Mouse (Mus musculus) limb, embryonic 15.5 days (tissue): ENCODE results near the gene Efcab9. TPM values are rescaled to one million over a fixed set of nuclear protein-coding genes. Genes with fewer than 3 reads are reported as not detected.
A peak's percentile ranks its signal among the peaks of the same experiment; 100 is the strongest.

Experiments
- ATAC-seq: fragments of 200-750 bp; cut with Nextera tagmentation; 2 replicates; pipeline ENCODE4 v1.8.0; 2017; ENCODE audit warnings: low read depth, moderate TSS enrichment; ENCODE audit not compliant: insufficient number of reproducible peaks, low FRiP score, low TSS enrichment
- H3K27ac ChIP-seq: fragments of 300-500 bp; sonication (generic); 2 replicates; pipeline ENCODE4 v1.5.1; 2015; ENCODE audit warnings: moderate library complexity, mild to moderate bottlenecking, inconsistent platforms
- H3K27me3 ChIP-seq: fragments of 300-500 bp; sonication (generic); 2 replicates; pipeline ENCODE4 v1.6.1; 2015; ENCODE audit warnings: inconsistent platforms
- H3K36me3 ChIP-seq: fragments of 300-500 bp; sonication (generic); 2 replicates; pipeline ENCODE4 v1.6.1; 2015; ENCODE audit warnings: inconsistent platforms
- H3K4me1 ChIP-seq: fragments of 300-500 bp; sonication (generic); 2 replicates; pipeline ENCODE4 v1.6.1; 2015; ENCODE audit warnings: inconsistent platforms
- H3K4me2 ChIP-seq: fragments of 300-500 bp; sonication (generic); 2 replicates; pipeline ENCODE4 v1.6.1; 2015; ENCODE audit warnings: mild to moderate bottlenecking, inconsistent platforms
- H3K4me3 ChIP-seq: fragments of 300-500 bp; sonication (generic); 2 replicates; pipeline ENCODE4 v1.5.1; 2015; ENCODE audit warnings: mild to moderate bottlenecking, inconsistent platforms
- H3K9ac ChIP-seq: fragments of 300-500 bp; sonication (generic); 2 replicates; pipeline ENCODE4 v1.6.1; 2015; ENCODE audit warnings: inconsistent platforms
- H3K9me3 ChIP-seq: fragments of 300-500 bp; sonication (generic); 2 replicates; pipeline ENCODE4 v1.6.1; 2016; ENCODE audit warnings: inconsistent platforms
- WGBS: fragments of 180-500 bp; shearing (Covaris S2); methylation state at CpG from one replicate; pipeline ENCODE4 v1.1.7; 2015; 5-methylcytosine and 5-hydroxymethylcytosine counted together
- polyA plus RNA-seq: library from polyadenylated mRNA; unstranded; fragments of >200 nt; fragmentation: Nextera tagmentation; extraction: Ambion mirVana; gene quantifications from 2 replicates; pipeline ENCODE4 v1.2.1, GENCODE M21; 2015

Gene Efcab9
- polyA plus RNA-seq, 1 experiment from 2014 or later = not detected

- Histone ChIP-seq H3K27me3 (no peaks in the 10 kb centered on the region), H3K4me1 (peaks cover 21% of the 10 kb centered on the region), H3K9ac (no peak overlapping the region), H3K27ac (no peak overlapping the region), H3K4me3 (no peak overlapping the region), H3K9me3 (no peaks in the 10 kb centered on the region), H3K36me3 (no peaks in the 10 kb centered on the region), H3K4me2 (no peak overlapping the region)
- 93% methylated on average over 5 of the region's 5 CpGs for WGBS
- ATAC-seq = no peak
Measured at GRCm38 (mm10) chr11:32544497-32544896, 12.6 kb upstream of the Efcab9 start.

- no peaks in the 10 kb centered on the region for H3K36me3 ChIP-seq
- no peaks in the 10 kb centered on the region for H3K9me3 ChIP-seq
- no peak overlapping the region for H3K27ac ChIP-seq
- no peaks in the 10 kb centered on the region for H3K27me3 ChIP-seq
- H3K9ac ChIP-seq = no peak overlapping the region
- no peak overlapping the region for H3K4me2 ChIP-seq
- no peak overlapping the region for H3K4me3 ChIP-seq
- no peak for ATAC-seq
- WGBS = 78% methylated on average over 6 of the region's 6 CpGs
- H3K4me1 ChIP-seq = peaks cover 16% of the 10 kb centered on the region
Measured at GRCm38 (mm10) chr11:32544041-32544440, 12.2 kb upstream of the Efcab9 start.

GRCm38 (mm10) chr11:32542687-32543411, 11.0 kb upstream of the Efcab9 start:
- Histone ChIP-seq H3K4me1 (peaks cover 14% of the 10 kb centered on the region), H3K27me3 (no peaks in the 10 kb centered on the region), H3K4me2 (no peak overlapping the region), H3K4me3 (no peak overlapping the region), H3K27ac (no peak overlapping the region; the same call in 1 of the 2 replicates), H3K36me3 (no peaks in the 10 kb centered on the region), H3K9ac (no peak overlapping the region), H3K9me3 (no peaks in the 10 kb centered on the region)
- WGBS = 42% methylated on average over 3 of the region's 3 CpGs
- ATAC-seq = no peak

- no peak for ATAC-seq
- H3K9ac ChIP-seq = no peak overlapping the region
- H3K27ac ChIP-seq = no peak overlapping the region; the same call in 1 of the 2 replicates
- H3K4me2 ChIP-seq = no peak overlapping the region
- no peaks in the 10 kb centered on the region for H3K36me3 ChIP-seq
- H3K4me1 ChIP-seq = peaks cover 10% of the 10 kb centered on the region
- H3K9me3 ChIP-seq = no peaks in the 10 kb centered on the region
- 87% methylated on average over 4 of the region's 4 CpGs for whole genome bisulfite sequencing
- H3K27me3 ChIP-seq = no peaks in the 10 kb centered on the region
- H3K4me3 ChIP-seq = no peak overlapping the region
Measured at GRCm38 (mm10) chr11:32542181-32542580, 10.3 kb upstream of the Efcab9 start.

GRCm38 (mm10) chr11:32540463-32540862, 8.6 kb upstream of the Efcab9 start:
- 74% methylated on average over 6 of the region's 6 CpGs for WGBS

GRCm38 (mm10) chr11:32539717-32540116, 7.8 kb upstream of the Efcab9 start:
- no peak for ATAC-seq
- WGBS = 77% methylated on average over 7 of the region's 7 CpGs

More at GRCm38 (mm10) chr11:32540463-32540862, 8.6 kb upstream of the Efcab9 start:
- ATAC-seq = no peak
- no peak overlapping the region for H3K4me2 ChIP-seq
- no peak overlapping the region for H3K9ac ChIP-seq
- H3K4me1 ChIP-seq = peaks cover 6% of the 10 kb centered on the region
- no peaks in the 10 kb centered on the region for H3K9me3 ChIP-seq
- H3K36me3 ChIP-seq = no peaks in the 10 kb centered on the region
- H3K27me3 ChIP-seq = no peaks in the 10 kb centered on the region
- no peak overlapping the region for H3K4me3 ChIP-seq
- H3K27ac ChIP-seq = no peak overlapping the region

GRCm38 (mm10) chr11:32538846-32539245, 7.0 kb upstream of the Efcab9 start:
- ATAC-seq = no peak
- H3K4me1 ChIP-seq = peaks cover 18% of the 10 kb centered on the region
- H3K4me2 ChIP-seq = no peak overlapping the region
- no peak overlapping the region for H3K4me3 ChIP-seq
- H3K36me3 ChIP-seq = no peaks in the 10 kb centered on the region
- 85% methylated on average over 4 of the region's 4 CpGs for WGBS
- H3K9ac ChIP-seq = no peak overlapping the region
- H3K27ac ChIP-seq = 0 out of 2 replicates have a peak overlapping the region, but pooled peaks have one; percentile 1
- H3K9me3 ChIP-seq = no peaks in the 10 kb centered on the region
- H3K27me3 ChIP-seq = no peaks in the 10 kb centered on the region

More at GRCm38 (mm10) chr11:32539717-32540116, 7.8 kb upstream of the Efcab9 start:
- H3K4me1 ChIP-seq = peaks cover 9% of the 10 kb centered on the region
- H3K27ac ChIP-seq = no peak overlapping the region
- no peak overlapping the region for H3K4me3 ChIP-seq
- no peaks in the 10 kb centered on the region for H3K27me3 ChIP-seq
- H3K36me3 ChIP-seq = no peaks in the 10 kb centered on the region
- no peaks in the 10 kb centered on the region for H3K9me3 ChIP-seq
- H3K4me2 ChIP-seq = no peak overlapping the region
- no peak overlapping the region for H3K9ac ChIP-seq

- Histone ChIP-seq H3K27me3 (no peaks in the 10 kb centered on the region), H3K9ac (no peak overlapping the region), H3K9me3 (no peaks in the 10 kb centered on the region), H3K27ac (no peak overlapping the region), H3K4me1 (peaks cover 22% of the 10 kb centered on the region), H3K36me3 (no peaks in the 10 kb centered on the region), H3K4me3 (no peak overlapping the region), H3K4me2 (no peak overlapping the region)
- no peak for ATAC-seq
- WGBS = 68% methylated on average over 6 of the region's 6 CpGs
Measured at GRCm38 (mm10) chr11:32538435-32538834, 6.6 kb upstream of the Efcab9 start.

GRCm38 (mm10) chr11:32536954-32537353, 5.1 kb upstream of the Efcab9 start:
- Histone ChIP-seq H3K4me3 (no peak overlapping the region), H3K4me2 (no peak overlapping the region), H3K9me3 (no peaks in the 10 kb centered on the region), H3K27me3 (no peaks in the 10 kb centered on the region), H3K36me3 (no peaks in the 10 kb centered on the region), H3K9ac (no peak overlapping the region), H3K27ac (no peak overlapping the region), H3K4me1 (peaks cover 26% of the 10 kb centered on the region)
- WGBS = 68% methylated on average over 7 of the region's 7 CpGs
- no peak for ATAC-seq

- Histone ChIP-seq H3K36me3 (no peaks in the 10 kb centered on the region), H3K4me3 (no peak overlapping the region), H3K9me3 (no peaks in the 10 kb centered on the region), H3K27ac (no peak overlapping the region), H3K4me2 (no peak overlapping the region), H3K27me3 (no peaks in the 10 kb centered on the region), H3K4me1 (peaks cover 29% of the 10 kb centered on the region), H3K9ac (no peak overlapping the region)
- no peak for ATAC-seq
- WGBS = 93% methylated on average over 4 of the region's 4 CpGs
Measured at GRCm38 (mm10) chr11:32535646-32536045, 3.8 kb upstream of the Efcab9 start.

- peak overlapping the region; percentile 66; the same call in 1 of the 2 replicates for H3K4me3 ChIP-seq
- H3K27ac ChIP-seq = peak overlapping the region; percentile 30; the same call in 1 of the 2 replicates
- no peaks in the 10 kb centered on the region for H3K9me3 ChIP-seq
- no peaks in the 10 kb centered on the region for H3K27me3 ChIP-seq
- 0 out of 2 replicates have a peak overlapping the region, but pooled peaks have one; percentile 88 for H3K4me2 ChIP-seq
- H3K9ac ChIP-seq = no peak overlapping the region
- 71% methylated on average over 7 of the region's 7 CpGs for WGBS
- ATAC-seq = no peak
- peaks cover 29% of the 10 kb centered on the region for H3K4me1 ChIP-seq
- no peaks in the 10 kb centered on the region for H3K36me3 ChIP-seq
Measured at GRCm38 (mm10) chr11:32534453-32535075, 2.7 kb upstream of the Efcab9 start.
